Mouse (Mus musculus) frontal cortex, postnatal 10 days (tissue): ENCODE data around the gene Mab21l1.

Source experiments
- DNase-seq, 2 experiments: peaks; one replicate each; pipeline ENCODE4 v3.0.0; 2022; ENCODE audit warnings: low spot score in 2 of 2, mixed read lengths in 1 of 2

Mab21l1 gene

GRCm38 (mm10) chr3:55814993-55815625 is 32.8 kb downstream of the Mab21l1 start:
- no peak for DNase-seq

GRCm38 (mm10) chr3:55816096-55816495 is 33.8 kb downstream of the Mab21l1 start:
- DNase-seq, result no peak

GRCm38 (mm10) chr3:55816638-55817375 is 34.5 kb downstream of the Mab21l1 start:
- no peak for DNase-seq

- no peak for DNase-seq
Measured at GRCm38 (mm10) chr3:55818082-55818481, 35.8 kb downstream of the Mab21l1 start.

- DNase-seq, result no peak
Measured at GRCm38 (mm10) chr3:55819598-55819997, 37.3 kb downstream of the Mab21l1 start.

GRCm38 (mm10) chr3:55824864-55825263 is 42.6 kb downstream of the Mab21l1 start:
- no peak for DNase-seq

- DNase-seq, result no peak
Measured at GRCm38 (mm10) chr3:55828481-55829256, 46.4 kb downstream of the Mab21l1 start.

GRCm38 (mm10) chr3:55830226-55830625 is 47.9 kb downstream of the Mab21l1 start:
- no peak for DNase-seq
